Mouse (Mus musculus) heart, postnatal 36 days (tissue): ENCODE data around the gene Mdga2. TPM values are rescaled to one million over a fixed set of nuclear protein-coding genes. Genes with fewer than 3 reads are reported as not detected.

Experiments used
- DNase-seq, 2 experiments: peaks; one replicate each; pipeline ENCODE4 v3.0.0; 2021 to 2022
- intact Hi-C: fragments of 180-260 bp; cut with DNase I; formaldehyde crosslinking; loops from one replicate; pipeline ENCODE4 v1.15.1; 2025
- total RNA-seq, 2 experiments: library from RNA; stranded (reverse); gene quantifications; 2 replicates each; pipeline ENCODE4 v1.2.3; 2021

Mdga2 gene
- total RNA-seq, 2 experiments from 2014 or later = 0.73 to 0.86 TPM

GRCm38 (mm10) chr12:66724474-66724873 is 497.9 kb downstream of the Mdga2 start:
- intact Hi-C loops = no loop called here
- no peak for DNase-seq

GRCm38 (mm10) chr12:66708334-66708733 is 514.0 kb downstream of the Mdga2 start:
- no peak for DNase-seq
- intact Hi-C loops = no loop called here

- DNase-seq = no peak
- intact Hi-C loops = no loop called here
These were observed 514.9 kb downstream of the Mdga2 start for GRCm38 (mm10) chr12:66707431-66707830.

- intact Hi-C loops = no loop called here
- DNase-seq = no peak
These were observed 517.3 kb downstream of the Mdga2 start for GRCm38 (mm10) chr12:66705015-66705414.

GRCm38 (mm10) chr12:66702781-66703180 is 519.6 kb downstream of the Mdga2 start:
- DNase-seq = no peak
- intact Hi-C loops = no loop called here

GRCm38 (mm10) chr12:66679558-66679957 is 542.8 kb downstream of the Mdga2 start:
- intact Hi-C loops = no loop called here
- no peak for DNase-seq

- intact Hi-C loops = no loop called here
- DNase-seq = no peak
These were observed 573.5 kb downstream of the Mdga2 start for GRCm38 (mm10) chr12:66648605-66649552.

GRCm38 (mm10) chr12:66640408-66640807 is 581.9 kb downstream of the Mdga2 start:
- intact Hi-C loops = no loop called here
- DNase-seq = no peak

GRCm38 (mm10) chr12:66619944-66620343 is 602.4 kb downstream of the Mdga2 start:
- intact Hi-C loops = no loop called here
- no peak for DNase-seq

- no peak for DNase-seq
These were observed 630.6 kb downstream of the Mdga2 start for GRCm38 (mm10) chr12:66591617-66592230.

GRCm38 (mm10) chr12:66565396-66565795 is 657.0 kb downstream of the Mdga2 start:
- no peak for DNase-seq
- intact Hi-C loops = no loop called here

More at GRCm38 (mm10) chr12:66591617-66592230, 630.6 kb downstream of the Mdga2 start:
- intact Hi-C loops = no loop called here

GRCm38 (mm10) chr12:66556846-66557245 is 665.5 kb downstream of the Mdga2 start:
- DNase-seq = no peak

GRCm38 (mm10) chr12:66556178-66556820 is 666.0 kb downstream of the Mdga2 start:
- no peak for DNase-seq
- intact Hi-C loops = no loop called here

More at GRCm38 (mm10) chr12:66556846-66557245, 665.5 kb downstream of the Mdga2 start:
- intact Hi-C loops = no loop called here

- intact Hi-C loops = no loop called here
- DNase-seq = no peak
These were observed 697.4 kb downstream of the Mdga2 start for GRCm38 (mm10) chr12:66524973-66525372.

GRCm38 (mm10) chr12:66499258-66499657 is 723.1 kb downstream of the Mdga2 start:
- DNase-seq = no peak
- intact Hi-C loops = no loop called here

- intact Hi-C loops = no loop called here
- no peak for DNase-seq
These were observed 751.5 kb downstream of the Mdga2 start for GRCm38 (mm10) chr12:66470868-66471267.

GRCm38 (mm10) chr12:66470243-66470863 is 752.0 kb downstream of the Mdga2 start:
- intact Hi-C loops = no loop called here

GRCm38 (mm10) chr12:66465516-66465915 is 756.8 kb downstream of the Mdga2 start:
- intact Hi-C loops = no loop called here
- DNase-seq = no peak

More at GRCm38 (mm10) chr12:66470243-66470863, 752.0 kb downstream of the Mdga2 start:
- no peak for DNase-seq

GRCm38 (mm10) chr12:66443340-66443739 is 779.0 kb downstream of the Mdga2 start:
- no peak for DNase-seq
- intact Hi-C loops = no loop called here
